Comparison of ENCODE assay signal across 16 mouse cellular contexts in the genomic region with DNA sequence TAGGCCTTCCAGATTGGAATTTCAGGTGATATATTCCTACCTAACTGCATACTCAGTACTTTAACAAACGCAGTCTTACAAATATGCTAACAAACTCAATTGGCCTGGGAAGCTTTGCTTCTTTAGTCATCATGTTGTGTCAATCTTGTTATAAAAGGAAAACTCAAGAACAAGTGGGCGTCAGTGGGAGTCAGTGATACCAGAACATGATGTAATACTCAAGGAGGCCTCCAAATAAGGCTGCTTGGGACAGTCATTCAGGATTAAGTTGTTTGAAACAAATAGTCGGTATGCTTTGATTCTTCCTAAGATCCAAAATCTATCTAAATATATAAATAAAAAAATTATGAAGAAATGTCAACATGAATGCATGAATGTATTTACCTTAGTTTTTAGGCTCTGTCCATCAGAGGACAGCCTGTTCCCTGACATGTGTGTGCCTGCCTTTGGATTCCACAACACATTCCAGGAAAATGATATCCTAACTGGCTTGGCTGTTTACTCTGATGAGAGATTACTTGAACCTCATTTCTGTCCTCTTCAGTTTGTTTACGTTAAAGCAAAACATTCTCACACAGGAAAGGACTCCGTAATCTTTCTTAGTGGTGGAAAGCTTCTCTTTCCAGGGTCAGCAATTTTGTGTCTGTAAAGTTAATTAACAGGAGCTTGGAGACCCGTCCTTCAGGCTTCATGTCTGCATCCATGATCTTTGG.
DNase-seq lines count a peak whose midpoint lies in the region; ATAC-seq lines count a peak whose summit lies in the region.
"Had no signal": no experiment of that assay in that cellular context is flagged by ENCODE, and none has a peak within 500 bp of the region (broad histone marks: within the 10 kb centered on the region; RNA-seq: fewer than 3 reads in every experiment).

No protein-coding gene starts in this region.

- no peaks in the 10 kb centered on the region for H3K4me1 ChIP-seq in hindbrain, embryonic 12.5 days
- H3K4me1 ChIP-seq: hindbrain, embryonic 13.5 days; midbrain, embryonic 12.5 days had no signal

- H3K4me2 ChIP-seq in hindbrain, embryonic 12.5 days (replicated peaks): no peak overlapping the region
- H3K4me2 ChIP-seq: hindbrain, embryonic 13.5 days; midbrain, embryonic 12.5 days had no signal

- no peak for ATAC-seq in hindbrain, embryonic 12.5 days (ENCODE audit: low FRiP score)
- ATAC-seq: intestine, postnatal 0 days had no signal

- no peak overlapping the region for H3K27ac ChIP-seq in hindbrain, embryonic 12.5 days
- H3K27ac ChIP-seq: hindbrain, embryonic 13.5 days; left cerebral cortex, adult 2 months; liver, embryonic 14.5 days; midbrain, embryonic 12.5 days had no signal

- no peaks in the 10 kb centered on the region for H3K9me3 ChIP-seq in hindbrain, embryonic 12.5 days (replicated peaks)
- H3K9me3 ChIP-seq: hindbrain, embryonic 13.5 days; midbrain, embryonic 12.5 days had no signal

- intact Hi-C loops in left cerebral cortex, postnatal 25 days (cut with DNase I): no loop called here
- intact Hi-C loops in left cerebral cortex, postnatal 4 days (cut with DNase I): no loop called here

- no peaks in the 10 kb centered on the region for H3K27me3 ChIP-seq in hindbrain, embryonic 12.5 days
- H3K27me3 ChIP-seq: hindbrain, embryonic 13.5 days; midbrain, embryonic 12.5 days had no signal

- peak; percentile 18 for DNase-seq in gastrocnemius, adult 18-20 months (ENCODE audit: low spot score)
- no peak for DNase-seq in gastrocnemius, postnatal 10 days
- DNase-seq in left cerebral cortex, postnatal 25 days (ENCODE audit: low spot score in 2 of 2): peak; percentile 7 to 65
- no peak for DNase-seq in left cerebral cortex, postnatal 4 days
- peak; percentile 39 for DNase-seq in brain, adult 2 months (ENCODE audit: low read depth, low spot score)
- DNase-seq in lung, postnatal 10 days: peak; percentile 27
- DNase-seq in spleen, postnatal 14 days (ENCODE audit: low spot score in 2 of 2): no peak
- DNase-seq: B cell, adult 2 months; cerebellum, adult 8-10 months; thymus, postnatal 14 days had no signal

- no peak overlapping the region for H3K4me3 ChIP-seq in hindbrain, embryonic 12.5 days
- H3K4me3 ChIP-seq: hindbrain, embryonic 13.5 days; left cerebral cortex, adult 2 months; midbrain, embryonic 12.5 days had no signal

- no peaks in the 10 kb centered on the region for H3K36me3 ChIP-seq in hindbrain, embryonic 12.5 days
- H3K36me3 ChIP-seq: hindbrain, embryonic 13.5 days; midbrain, embryonic 12.5 days had no signal

- no peak overlapping the region for H3K9ac ChIP-seq in hindbrain, embryonic 12.5 days
- H3K9ac ChIP-seq: hindbrain, embryonic 13.5 days; liver, embryonic 14.5 days; midbrain, embryonic 12.5 days had no signal

- 79% methylated on average over 6 of the region's 6 CpGs for WGBS in hindbrain, embryonic 12.5 days

Comparison
In these comparisons a context has a peak if more than half of its experiments do, and no peak if none do; other contexts are left out.
1. DNase-seq: peak in gastrocnemius, adult 18-20 months (single experiment), left cerebral cortex, postnatal 25 days (2 of 2), brain, adult 2 months (single experiment) and lung, postnatal 10 days (single experiment); none in gastrocnemius, postnatal 10 days (single experiment), left cerebral cortex, postnatal 4 days (single experiment) and spleen, postnatal 14 days (0 of 2).